Mouse (Mus musculus): ENCODE results near the gene Lgsn. TPM values are rescaled to one million over a fixed set of nuclear protein-coding genes. Genes with fewer than 3 reads are reported as not detected.

The Lgsn gene
- polyA plus RNA-seq, 1 experiment = not detected

DNA sequence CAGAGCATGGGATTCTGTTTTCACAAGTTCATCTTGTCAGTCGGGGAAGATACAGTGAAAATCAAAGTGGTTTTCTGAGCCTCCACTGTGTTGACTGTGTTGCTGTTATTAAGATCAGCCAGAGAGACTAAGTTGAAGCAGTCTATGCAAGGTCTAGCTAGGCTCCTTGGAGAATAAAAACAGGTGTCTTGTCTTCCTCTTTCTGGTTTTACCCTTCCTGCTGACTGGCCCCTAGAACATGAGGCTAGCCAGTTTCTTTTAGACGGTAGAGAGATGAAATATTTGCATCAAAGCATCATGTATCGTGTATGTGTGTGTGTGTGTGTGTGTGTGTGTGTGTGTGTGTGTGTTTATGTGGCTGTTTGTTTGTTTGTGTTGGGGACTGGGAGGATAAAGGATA is 29.6 kb downstream of the Lgsn start:
- WGBS = 71% methylated on average over 3 of the region's 3 CpGs
- DNase-seq (ENCODE audit: low read depth, low spot score) = no peak

DNA sequence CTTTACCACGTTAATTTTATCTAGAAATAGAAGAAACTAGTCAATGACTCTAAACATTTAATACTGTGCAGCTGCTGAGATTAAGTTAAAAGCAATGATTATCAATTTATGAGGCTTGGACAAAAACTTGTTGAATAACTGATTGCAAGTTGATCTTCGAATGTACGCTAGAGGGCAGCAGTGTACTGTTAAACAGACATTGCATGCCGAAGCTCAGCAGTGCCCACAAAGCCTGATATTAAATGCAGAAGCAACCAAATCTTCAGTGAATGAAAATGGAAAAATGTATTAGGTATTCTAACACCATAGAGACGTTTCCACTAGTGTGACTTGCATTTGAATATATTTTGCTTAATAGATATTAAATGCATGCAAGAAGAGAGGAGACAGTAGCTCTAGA is 33.9 kb downstream of the Lgsn start:
- DNase-seq (ENCODE audit: low read depth, low spot score) = peak; percentile 8
- under 1% methylated on average over 5 of the region's 5 CpGs for WGBS

DNA sequence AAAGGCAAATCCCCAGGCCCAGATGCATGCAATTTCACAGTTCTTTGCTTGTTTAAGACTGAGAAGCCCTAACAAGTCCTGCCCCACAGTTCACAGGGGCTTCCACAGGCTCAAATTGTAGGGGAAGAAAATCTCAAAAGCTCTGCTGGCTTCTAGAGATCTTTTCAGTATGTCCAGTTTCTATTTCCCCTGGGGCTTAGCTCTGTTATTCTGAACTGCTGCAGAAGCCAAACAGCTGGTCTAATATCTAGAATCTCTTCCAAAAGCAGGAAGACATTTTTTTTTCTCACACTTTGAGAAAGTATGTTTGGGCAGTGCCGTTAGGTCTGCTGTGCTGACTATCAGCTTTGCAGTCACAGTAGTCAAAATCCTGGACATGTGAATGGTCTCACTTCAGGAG is 38.6 kb downstream of the Lgsn start:
- 73% methylated on average over 1 of the region's 1 CpGs for WGBS
- DNase-seq (ENCODE audit: low read depth, low spot score) = no peak

DNA sequence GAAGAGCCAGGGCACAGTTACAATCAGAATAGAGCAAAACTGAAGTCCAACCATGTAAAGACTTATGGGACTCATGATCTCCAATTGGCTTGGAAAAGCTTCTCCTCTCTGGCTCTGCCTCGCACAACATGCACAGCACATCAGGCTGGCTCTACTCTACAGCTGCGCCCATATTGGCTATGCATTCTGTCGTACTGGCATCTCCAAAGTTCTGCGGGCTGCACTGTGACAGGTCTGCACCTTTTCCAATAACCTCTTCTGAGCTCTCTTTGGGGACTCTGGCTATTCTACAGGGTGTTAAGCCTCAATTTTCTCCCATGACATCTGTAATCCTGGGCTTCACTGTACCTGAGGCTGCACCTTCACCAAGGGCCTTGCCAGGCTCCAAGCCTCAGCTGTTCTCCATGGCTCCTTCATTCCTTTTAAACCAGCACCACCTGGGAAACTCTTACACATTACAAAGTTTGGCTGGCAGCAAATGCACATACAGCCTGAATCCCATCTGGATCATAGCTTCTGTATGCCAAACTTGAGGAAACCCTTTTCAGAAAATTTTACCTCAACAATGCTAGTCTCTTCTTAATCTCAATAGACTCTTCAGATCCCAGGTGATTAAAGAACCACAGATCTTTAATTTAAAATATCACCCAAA is 44.5 kb downstream of the Lgsn start:
- 88% methylated on average over 4 of the region's 4 CpGs for WGBS
- DNase-seq (ENCODE audit: low read depth, low spot score) = no peak

DNA sequence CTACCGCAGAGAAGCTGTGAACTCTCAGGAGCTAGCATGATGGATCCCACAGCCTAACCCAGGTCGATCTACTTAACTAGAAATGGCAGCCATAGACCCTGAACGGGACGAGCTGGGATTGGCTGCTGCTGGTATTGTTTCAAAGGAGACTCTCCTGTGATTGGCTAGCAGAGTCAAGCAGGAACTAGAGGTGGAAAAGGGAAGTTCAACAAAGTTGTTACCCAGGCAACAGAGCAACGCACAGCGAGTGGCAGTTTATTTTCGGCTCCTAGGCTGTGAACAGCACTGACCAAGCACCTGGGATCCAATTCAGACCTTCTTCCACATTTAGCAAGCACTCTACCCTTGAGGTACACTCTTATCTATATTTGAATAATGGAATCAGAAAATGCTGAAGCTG is 46.4 kb downstream of the Lgsn start, which contains the start of the genes 4931428L18Rik and Pih1d3:
TSS of gene 4931428L18Rik (minus strand) at position 121 of the 400 bp plus-strand sequence.
TSS of gene Pih1d3 (plus strand) at position 275 of the 400 bp plus-strand sequence.
- no peak for DNase-seq (ENCODE audit: low read depth, low spot score)
- WGBS = 84% methylated on average over 7 of the region's 7 CpGs

DNA sequence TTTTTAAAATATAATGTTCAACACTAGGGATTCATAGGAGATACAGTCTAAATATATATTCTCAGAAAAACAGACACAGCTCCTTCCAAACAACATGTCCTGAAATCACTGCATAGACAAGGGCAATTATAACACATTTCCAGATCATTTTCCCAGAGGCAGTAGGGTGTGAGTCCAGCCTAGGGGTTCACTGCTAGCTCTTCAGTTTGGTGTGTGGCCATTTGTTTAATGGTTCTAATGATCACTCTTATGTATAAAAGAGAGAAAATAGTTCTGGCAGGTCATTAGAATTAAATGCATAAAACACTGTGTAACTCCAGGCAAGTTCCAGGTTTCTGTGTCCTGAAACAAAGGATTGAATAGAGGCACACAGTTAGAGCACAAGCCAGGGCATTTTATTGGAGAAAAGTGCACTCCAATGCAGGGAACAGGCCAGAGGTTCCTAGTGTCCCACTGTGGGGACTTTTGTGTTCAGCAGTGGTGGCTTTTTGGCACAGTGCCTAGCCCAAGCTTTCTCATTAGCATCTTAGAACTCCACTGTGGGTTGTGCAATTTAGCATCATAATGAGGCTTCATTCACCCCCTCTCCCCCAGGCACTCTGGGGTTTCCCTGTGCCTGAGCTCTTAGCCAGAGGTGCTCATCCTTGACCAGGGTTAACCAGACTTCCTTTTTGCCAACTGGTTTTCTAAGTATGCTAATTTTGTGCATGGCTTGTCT is 57.3 kb downstream of the Lgsn start:
- DNase-seq (ENCODE audit: low read depth, low spot score) = no peak

Other genes starting within 250 kb of the Lgsn start
- not detected in 2 replicates for gene AC153137.1, start 198.4 kb upstream of the Lgsn start, polyA plus RNA-seq (2012; rRNA removed)
- not detected in 2 replicates for gene 4931428L18Rik, start 46.3 kb downstream of the Lgsn start, polyA plus RNA-seq (2012; rRNA removed)
- gene Pih1d3, start 46.4 kb downstream of the Lgsn start, polyA plus RNA-seq (2012; rRNA removed) = not detected in 2 replicates

Data from large intestine, adult 2 months (tissue).